Mouse (Mus musculus) liver, adult 2 months (tissue): Measurements from ENCODE around the gene Ttc8.

Source experiments
- CTCF ChIP-seq: fragments of 200-500 bp; IDR thresholded peaks from 2 replicates; pipeline ENCODE4 v1.5.1; 2011; ENCODE audit warnings: low read depth, low read length, control low read depth
- POLR2A ChIP-seq: fragments of 200-500 bp; IDR thresholded peaks from 2 replicates; pipeline ENCODE4 v1.6.1; 2011; ENCODE audit warnings: low read length, control low read depth; ENCODE audit not compliant: insufficient read depth; ENCODE audit errors: extremely low read depth

GRCm38 (mm10) chr12:98998662-98999428 is 78.5 kb downstream of the Ttc8 start:
- TF ChIP-seq CTCF: no peak
- TF ChIP-seq POLR2A: no peak
